Mouse (Mus musculus): Measurements from ENCODE around the gene Wnt8b. TPM values are rescaled to one million over a fixed set of nuclear protein-coding genes. Genes with fewer than 3 reads are reported as not detected.
A peak's percentile ranks its signal among the peaks of the same experiment; 100 is the strongest.

Wnt8b gene
- polyA plus RNA-seq, 1 experiment from 2014 or later, result 0.45 TPM

DNA sequence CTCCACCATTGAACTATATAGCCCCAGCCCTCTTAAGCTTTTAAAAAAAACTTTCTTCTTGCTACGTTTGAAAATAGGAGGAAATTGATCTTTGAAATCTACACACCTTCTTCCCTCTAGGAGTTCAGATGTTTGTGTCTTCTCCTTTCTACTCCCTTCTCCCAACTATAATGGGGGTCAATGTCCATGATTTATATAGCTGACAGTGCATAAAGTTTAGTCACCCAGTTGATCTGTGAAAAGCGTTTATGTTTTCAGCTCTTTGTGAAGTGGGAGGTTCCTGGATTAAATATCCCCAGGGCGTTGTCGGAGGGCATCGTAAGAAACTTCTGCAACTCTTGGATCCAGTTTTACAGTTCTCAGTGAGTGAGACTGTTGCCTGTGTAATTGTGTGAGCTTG, 7.0 kb downstream of the Wnt8b start:
- Histone ChIP-seq H3K4me3 (ENCODE audit: low read depth, low read length) (no peak overlapping the region), H3K4me1 (ENCODE audit: control insufficient read depth, insufficient read depth, low read length) (no peaks in the 10 kb centered on the region), H3K4me2 (ENCODE audit: low read depth) (no peak overlapping the region), H3K9me3 (ENCODE audit: control insufficient read depth, low read length) (no peaks in the 10 kb centered on the region), H3K36me3 (ENCODE audit: control insufficient read depth, insufficient read depth, low read length) (no peaks in the 10 kb centered on the region), H3K9ac (ENCODE audit: low read length) (no peak overlapping the region), H3K27ac (ENCODE audit: low read depth, low read length) (no peak overlapping the region), H3K27me3 (ENCODE audit: control insufficient read depth, insufficient read depth, low read length) (no peaks in the 10 kb centered on the region)
- ATAC-seq (ENCODE audit: insufficient read depth, low FRiP score, low TSS enrichment) (no peak), DNase-seq (ENCODE audit: low spot score) (no peak)
- WGBS, result 43% methylated on average over 5 of the region's 5 CpGs

- Histone ChIP-seq H3K9me3 (ENCODE audit: control insufficient read depth, low read length) (no peaks in the 10 kb centered on the region), H3K4me2 (ENCODE audit: low read depth) (no peak overlapping the region)
- WGBS, result 83% methylated on average over 6 of the region's 6 CpGs
Measured at GRCm38 (mm10) chr19:44501925-44502324, 8.7 kb downstream of the Wnt8b start.

GRCm38 (mm10) chr19:44502741-44503140, 9.5 kb downstream of the Wnt8b start:
- Histone ChIP-seq H3K4me3 (ENCODE audit: low read depth, low read length) (no peak overlapping the region), H3K9me3 (ENCODE audit: control insufficient read depth, low read length) (no peaks in the 10 kb centered on the region), H3K27ac (ENCODE audit: low read depth, low read length) (no peak overlapping the region), H3K27me3 (ENCODE audit: control insufficient read depth, insufficient read depth, low read length) (no peaks in the 10 kb centered on the region), H3K4me2 (ENCODE audit: low read depth) (no peak overlapping the region), H3K36me3 (ENCODE audit: control insufficient read depth, insufficient read depth, low read length) (no peaks in the 10 kb centered on the region), H3K4me1 (ENCODE audit: control insufficient read depth, insufficient read depth, low read length) (no peaks in the 10 kb centered on the region), H3K9ac (ENCODE audit: low read length) (no peak overlapping the region)
- DNase-seq (ENCODE audit: low spot score), result no peak
- ATAC-seq (ENCODE audit: insufficient read depth, low FRiP score, low TSS enrichment), result no peak
- whole genome bisulfite sequencing, result 82% methylated on average over 4 of the region's 4 CpGs

More at GRCm38 (mm10) chr19:44501925-44502324, 8.7 kb downstream of the Wnt8b start:
- Histone ChIP-seq H3K27ac (ENCODE audit: low read depth, low read length) (no peak overlapping the region), H3K36me3 (ENCODE audit: control insufficient read depth, insufficient read depth, low read length) (no peaks in the 10 kb centered on the region), H3K27me3 (ENCODE audit: control insufficient read depth, insufficient read depth, low read length) (no peaks in the 10 kb centered on the region), H3K4me3 (ENCODE audit: low read depth, low read length) (no peak overlapping the region), H3K4me1 (ENCODE audit: control insufficient read depth, insufficient read depth, low read length) (no peaks in the 10 kb centered on the region), H3K9ac (ENCODE audit: low read length) (no peak overlapping the region)
- ATAC-seq (ENCODE audit: insufficient read depth, low FRiP score, low TSS enrichment), result no peak
- no peak for DNase-seq (ENCODE audit: low spot score)

- DNase-seq (ENCODE audit: low spot score) (no peak), ATAC-seq (ENCODE audit: insufficient read depth, low FRiP score, low TSS enrichment) (no peak)
- Histone ChIP-seq H3K9ac (ENCODE audit: low read length) (no peak overlapping the region), H3K9me3 (ENCODE audit: control insufficient read depth, low read length) (no peaks in the 10 kb centered on the region), H3K36me3 (ENCODE audit: control insufficient read depth, insufficient read depth, low read length) (no peaks in the 10 kb centered on the region), H3K4me3 (ENCODE audit: low read depth, low read length) (peak overlapping the region; percentile 47), H3K4me1 (ENCODE audit: control insufficient read depth, insufficient read depth, low read length) (peaks cover 18% of the 10 kb centered on the region), H3K4me2 (ENCODE audit: low read depth) (peak overlapping the region; percentile 86), H3K27ac (ENCODE audit: low read depth, low read length) (no peak overlapping the region), H3K27me3 (ENCODE audit: control insufficient read depth, insufficient read depth, low read length) (peaks cover 48% of the 10 kb centered on the region)
- WGBS, result 10% methylated on average over 12 of the region's 12 CpGs
Measured at GRCm38 (mm10) chr19:44510534-44511175, 17.4 kb downstream of the Wnt8b start.

GRCm38 (mm10) chr19:44511451-44512231, 18.4 kb downstream of the Wnt8b start:
- under 1% methylated on average over 66 of the region's 66 CpGs for WGBS
- DNase-seq (ENCODE audit: low spot score) (peak; percentile 74), ATAC-seq (ENCODE audit: insufficient read depth, low FRiP score, low TSS enrichment) (peak; percentile 41; the same call in 1 of the 2 replicates)
- Histone ChIP-seq H3K9ac (ENCODE audit: low read length) (peak overlapping the region; percentile 56), H3K4me1 (ENCODE audit: control insufficient read depth, insufficient read depth, low read length) (peaks cover 21% of the 10 kb centered on the region), H3K36me3 (ENCODE audit: control insufficient read depth, insufficient read depth, low read length) (no peaks in the 10 kb centered on the region), H3K27ac (ENCODE audit: low read depth, low read length) (no peak overlapping the region), H3K27me3 (ENCODE audit: control insufficient read depth, insufficient read depth, low read length) (peaks cover 48% of the 10 kb centered on the region), H3K4me3 (ENCODE audit: low read depth, low read length) (peak overlapping the region; percentile 47), H3K9me3 (ENCODE audit: control insufficient read depth, low read length) (no peaks in the 10 kb centered on the region), H3K4me2 (ENCODE audit: low read depth) (peak overlapping the region; percentile 86)

DNA sequence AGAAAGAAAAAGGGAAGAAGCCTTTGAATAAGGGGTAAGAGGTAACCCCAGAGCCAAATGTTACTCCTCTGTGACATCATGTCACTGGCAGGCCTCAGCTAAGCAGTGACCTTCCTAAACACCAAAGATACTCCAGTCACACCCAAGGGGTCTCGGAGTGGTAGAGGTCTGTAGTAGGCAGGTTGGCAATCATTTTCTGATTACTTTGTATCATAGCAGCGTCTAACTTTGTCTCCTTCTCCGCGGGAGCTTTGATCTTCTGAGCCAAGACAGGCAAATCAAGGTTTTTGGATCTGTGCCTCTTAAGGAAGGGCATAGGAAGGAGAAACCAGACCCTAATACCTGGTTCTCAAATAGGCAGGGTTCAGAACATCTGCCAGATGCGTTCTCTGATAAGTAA, 19.3 kb downstream of the Wnt8b start:
- H3K9me3 ChIP-seq (ENCODE audit: control insufficient read depth, low read length), result no peaks in the 10 kb centered on the region
- H3K36me3 ChIP-seq (ENCODE audit: control insufficient read depth, insufficient read depth, low read length), result no peaks in the 10 kb centered on the region
- H3K4me1 ChIP-seq (ENCODE audit: control insufficient read depth, insufficient read depth, low read length), result peaks cover 21% of the 10 kb centered on the region
- H3K27ac ChIP-seq (ENCODE audit: low read depth, low read length), result no peak overlapping the region
- DNase-seq (ENCODE audit: low spot score) (no peak), ATAC-seq (ENCODE audit: insufficient read depth, low FRiP score, low TSS enrichment) (no peak)
- H3K27me3 ChIP-seq (ENCODE audit: control insufficient read depth, insufficient read depth, low read length), result peaks cover 51% of the 10 kb centered on the region
- WGBS, result 27% methylated on average over 5 of the region's 5 CpGs
- no peak overlapping the region for H3K4me3 ChIP-seq (ENCODE audit: low read depth, low read length)
- no peak overlapping the region for H3K4me2 ChIP-seq (ENCODE audit: low read depth)
- no peak overlapping the region for H3K9ac ChIP-seq (ENCODE audit: low read length)

GRCm38 (mm10) chr19:44513054-44513833, 20.0 kb downstream of the Wnt8b start:
- ATAC-seq (ENCODE audit: insufficient read depth, low FRiP score, low TSS enrichment) (no peak), DNase-seq (ENCODE audit: low spot score) (peak; percentile 18)
- no peak overlapping the region for H3K27ac ChIP-seq (ENCODE audit: low read depth, low read length)
- H3K36me3 ChIP-seq (ENCODE audit: control insufficient read depth, insufficient read depth, low read length), result no peaks in the 10 kb centered on the region
- H3K9me3 ChIP-seq (ENCODE audit: control insufficient read depth, low read length), result no peaks in the 10 kb centered on the region
- no peak overlapping the region for H3K9ac ChIP-seq (ENCODE audit: low read length)
- H3K27me3 ChIP-seq (ENCODE audit: control insufficient read depth, insufficient read depth, low read length), result peaks cover 51% of the 10 kb centered on the region
- WGBS, result 14% methylated on average over 11 of the region's 11 CpGs
- no peak overlapping the region for H3K4me3 ChIP-seq (ENCODE audit: low read depth, low read length)
- H3K4me1 ChIP-seq (ENCODE audit: control insufficient read depth, insufficient read depth, low read length), result peaks cover 21% of the 10 kb centered on the region
- no peak overlapping the region; the same call in 1 of the 2 replicates for H3K4me2 ChIP-seq (ENCODE audit: low read depth)

- Histone ChIP-seq H3K36me3 (ENCODE audit: control insufficient read depth, insufficient read depth, low read length) (no peaks in the 10 kb centered on the region), H3K4me3 (ENCODE audit: low read depth, low read length) (no peak overlapping the region), H3K9ac (ENCODE audit: low read length) (0 out of 2 replicates have a peak overlapping the region, but pooled peaks have one; percentile 2), H3K4me1 (ENCODE audit: control insufficient read depth, insufficient read depth, low read length) (peaks cover 21% of the 10 kb centered on the region), H3K4me2 (ENCODE audit: low read depth) (no peak overlapping the region; the same call in 1 of the 2 replicates), H3K27me3 (ENCODE audit: control insufficient read depth, insufficient read depth, low read length) (peaks cover 46% of the 10 kb centered on the region), H3K9me3 (ENCODE audit: control insufficient read depth, low read length) (no peaks in the 10 kb centered on the region), H3K27ac (ENCODE audit: low read depth, low read length) (no peak overlapping the region)
- ATAC-seq (ENCODE audit: insufficient read depth, low FRiP score, low TSS enrichment) (no peak), DNase-seq (ENCODE audit: low spot score) (no peak)
- 20% methylated on average over 7 of the region's 7 CpGs for WGBS
Measured at GRCm38 (mm10) chr19:44513921-44514482, 20.7 kb downstream of the Wnt8b start.
